Mouse (Mus musculus) stomach, embryonic 14.5 days (tissue): ENCODE results near the gene Ergic1. TPM values are rescaled to one million over a fixed set of nuclear protein-coding genes. Genes with fewer than 3 reads are reported as not detected.

Source experiments
- ATAC-seq: fragments of 200-750 bp; cut with Nextera tagmentation; 2 replicates; pipeline ENCODE4 v1.8.0; 2017; ENCODE audit warnings: low read depth, moderate TSS enrichment; ENCODE audit not compliant: insufficient number of reproducible peaks, insufficient read depth, low FRiP score
- H3K27ac ChIP-seq: fragments of 300-500 bp; sonication (generic); 2 replicates; pipeline ENCODE4 v1.5.1; 2014; ENCODE audit warnings: mild to moderate bottlenecking, low read length, moderate library complexity, mixed read lengths
- H3K27me3 ChIP-seq: fragments of 300-500 bp; sonication (generic); 2 replicates; pipeline ENCODE4 v1.6.1; 2014; ENCODE audit warnings: low read length, control low read depth, mixed read lengths; ENCODE audit not compliant: control insufficient read depth, insufficient read depth
- H3K36me3 ChIP-seq: fragments of 300-500 bp; sonication (generic); 2 replicates; pipeline ENCODE4 v1.6.1; 2014; ENCODE audit warnings: mild to moderate bottlenecking, control low read depth, low read length, moderate library complexity, mixed read lengths; ENCODE audit not compliant: control insufficient read depth, insufficient read depth
- H3K4me1 ChIP-seq: fragments of 300-500 bp; sonication (generic); 2 replicates; pipeline ENCODE4 v1.6.1; 2014; ENCODE audit warnings: low read length, control low read depth, mixed read lengths; ENCODE audit not compliant: control insufficient read depth, insufficient read depth
- H3K4me2 ChIP-seq: fragments of 300-500 bp; sonication (generic); replicated peaks from 2 replicates; pipeline ENCODE4 v1.6.1; 2014; ENCODE audit warnings: low read depth, low read length, control low read depth
- H3K4me3 ChIP-seq: fragments of 300-500 bp; sonication (generic); 2 replicates; pipeline ENCODE4 v1.5.1; 2014; ENCODE audit warnings: low read depth, low read length, control low read depth
- H3K9ac ChIP-seq: fragments of 300-500 bp; sonication (generic); replicated peaks from 2 replicates; pipeline ENCODE4 v1.6.1; 2014; ENCODE audit warnings: low read depth, mild to moderate bottlenecking, control low read depth, low read length, moderate library complexity, mixed read lengths
- H3K9me3 ChIP-seq: fragments of 300-500 bp; sonication (generic); 2 replicates; pipeline ENCODE4 v1.6.1; 2016; ENCODE audit warnings: low read depth, low read length, control low read depth; ENCODE audit not compliant: control insufficient read depth
- WGBS: fragments of 180-500 bp; shearing (Covaris S2); extraction: QIAGEN DNeasy Blood & Tissue Kit; methylation state at CpG from one replicate; pipeline ENCODE4 v1.1.7; 2014; 5-methylcytosine and 5-hydroxymethylcytosine counted together
- polyA plus RNA-seq: library from polyadenylated mRNA; unstranded; fragments of >200 nt; fragmentation: Nextera tagmentation; extraction: Ambion mirVana; gene quantifications from 2 replicates; pipeline ENCODE4 v1.2.1, GENCODE M21; 2014

Gene Ergic1
- polyA plus RNA-seq, 1 experiment from 2014 or later, result 133 TPM

- Histone ChIP-seq H3K27ac (no peak overlapping the region), H3K36me3 (peaks cover 8% of the 10 kb centered on the region; the same call in 1 of the 2 replicates), H3K4me3 (no peak overlapping the region), H3K9me3 (no peaks in the 10 kb centered on the region), H3K4me2 (no peak overlapping the region), H3K27me3 (no peaks in the 10 kb centered on the region), H3K9ac (no peak overlapping the region), H3K4me1 (peaks cover 20% of the 10 kb centered on the region)
- ATAC-seq, result no peak
- 98% methylated on average over 3 of the region's 3 CpGs for WGBS
These were observed 19.6 kb downstream of the Ergic1 start for GRCm38 (mm10) chr17:26580873-26581401.

GRCm38 (mm10) chr17:26582297-26582696 is 21.0 kb downstream of the Ergic1 start:
- Histone ChIP-seq H3K9ac (no peak overlapping the region), H3K4me3 (no peak overlapping the region), H3K9me3 (no peaks in the 10 kb centered on the region), H3K4me2 (no peak overlapping the region), H3K36me3 (peaks cover 8% of the 10 kb centered on the region; the same call in 1 of the 2 replicates), H3K27me3 (no peaks in the 10 kb centered on the region), H3K4me1 (peaks cover 16% of the 10 kb centered on the region), H3K27ac (no peak overlapping the region)
- no peak for ATAC-seq
- 87% methylated on average over 5 of the region's 5 CpGs for WGBS

GRCm38 (mm10) chr17:26583056-26583455 is 21.8 kb downstream of the Ergic1 start:
- H3K27ac ChIP-seq, result no peak overlapping the region; the same call in 1 of the 2 replicates
- peaks cover 16% of the 10 kb centered on the region for H3K4me1 ChIP-seq
- H3K4me3 ChIP-seq, result no peak overlapping the region
- WGBS, result 89% methylated on average over 9 of the region's 9 CpGs
- ATAC-seq, result no peak
- peaks cover 4% of the 10 kb centered on the region; the same call in 1 of the 2 replicates for H3K36me3 ChIP-seq
- H3K4me2 ChIP-seq, result no peak overlapping the region
- H3K9ac ChIP-seq, result no peak overlapping the region
- H3K9me3 ChIP-seq, result no peaks in the 10 kb centered on the region
- no peaks in the 10 kb centered on the region for H3K27me3 ChIP-seq

- no peaks in the 10 kb centered on the region for H3K27me3 ChIP-seq
- H3K36me3 ChIP-seq, result no peaks in the 10 kb centered on the region; the same call in 1 of the 2 replicates
- H3K4me1 ChIP-seq, result peaks cover 16% of the 10 kb centered on the region
- no peak overlapping the region for H3K9ac ChIP-seq
- peak overlapping the region; percentile 72; the same call in 1 of the 2 replicates for H3K27ac ChIP-seq
- WGBS, result 85% methylated on average over 6 of the region's 6 CpGs
- no peak for ATAC-seq
- no peak overlapping the region for H3K4me2 ChIP-seq
- H3K9me3 ChIP-seq, result no peaks in the 10 kb centered on the region
- no peak overlapping the region for H3K4me3 ChIP-seq
These were observed 22.3 kb downstream of the Ergic1 start for GRCm38 (mm10) chr17:26583606-26584005.

GRCm38 (mm10) chr17:26584063-26584462 is 22.8 kb downstream of the Ergic1 start:
- no peaks in the 10 kb centered on the region for H3K27me3 ChIP-seq
- no peak overlapping the region for H3K4me2 ChIP-seq
- no peak; the same call in 1 of the 2 replicates for ATAC-seq
- H3K4me1 ChIP-seq, result peaks cover 16% of the 10 kb centered on the region
- no peak overlapping the region for H3K9ac ChIP-seq
- H3K9me3 ChIP-seq, result no peaks in the 10 kb centered on the region
- peak overlapping the region; percentile 72; the same call in 1 of the 2 replicates for H3K27ac ChIP-seq
- H3K4me3 ChIP-seq, result no peak overlapping the region
- WGBS, result 51% methylated on average over 4 of the region's 4 CpGs
- no peaks in the 10 kb centered on the region for H3K36me3 ChIP-seq

GRCm38 (mm10) chr17:26584558-26585136 is 23.4 kb downstream of the Ergic1 start:
- no peaks in the 10 kb centered on the region for H3K9me3 ChIP-seq
- 45% methylated on average over 15 of the region's 15 CpGs for whole genome bisulfite sequencing
- peaks cover 16% of the 10 kb centered on the region for H3K4me1 ChIP-seq
- H3K36me3 ChIP-seq, result no peaks in the 10 kb centered on the region
- peak; percentile 81 for ATAC-seq
- 0 out of 2 replicates have a peak overlapping the region, but pooled peaks have one; percentile 7 for H3K4me2 ChIP-seq
- H3K9ac ChIP-seq, result no peak overlapping the region
- H3K27me3 ChIP-seq, result no peaks in the 10 kb centered on the region
- no peak overlapping the region for H3K4me3 ChIP-seq
- H3K27ac ChIP-seq, result peak overlapping the region; percentile 72; the same call in 1 of the 2 replicates

- H3K36me3 ChIP-seq, result 0 out of 2 replicates have a peak, but pooled peaks cover 3% of the 10 kb centered on the region
- H3K4me1 ChIP-seq, result peaks cover 16% of the 10 kb centered on the region
- no peak overlapping the region for H3K4me2 ChIP-seq
- no peaks in the 10 kb centered on the region for H3K9me3 ChIP-seq
- no peak for ATAC-seq
- H3K27ac ChIP-seq, result no peak overlapping the region
- WGBS, result 83% methylated on average over 12 of the region's 12 CpGs
- H3K9ac ChIP-seq, result no peak overlapping the region
- no peaks in the 10 kb centered on the region for H3K27me3 ChIP-seq
- H3K4me3 ChIP-seq, result no peak overlapping the region
These were observed 26.7 kb downstream of the Ergic1 start for GRCm38 (mm10) chr17:26587961-26588487.

- H3K9ac ChIP-seq, result no peak overlapping the region
- H3K9me3 ChIP-seq, result no peaks in the 10 kb centered on the region
- H3K4me3 ChIP-seq, result no peak overlapping the region
- H3K27me3 ChIP-seq, result no peaks in the 10 kb centered on the region
- 98% methylated on average over 4 of the region's 4 CpGs for WGBS
- H3K36me3 ChIP-seq, result 0 out of 2 replicates have a peak, but pooled peaks cover 4% of the 10 kb centered on the region
- ATAC-seq, result no peak
- H3K27ac ChIP-seq, result no peak overlapping the region
- H3K4me1 ChIP-seq, result peaks cover 25% of the 10 kb centered on the region
- no peak overlapping the region for H3K4me2 ChIP-seq
These were observed 31.2 kb downstream of the Ergic1 start for GRCm38 (mm10) chr17:26592510-26592909.
